Mouse (Mus musculus) liver, embryonic 15.5 days (tissue): Measurements from ENCODE around the gene Cyb5d1. TPM values are rescaled to one million over a fixed set of nuclear protein-coding genes. Genes with fewer than 3 reads are reported as not detected.
A peak's percentile ranks its signal among the peaks of the same experiment; 100 is the strongest.

ENCODE experiments used
- ATAC-seq: fragments of 200-750 bp; cut with Nextera tagmentation; 2 replicates; pipeline ENCODE4 v1.8.0; 2017; ENCODE audit warnings: moderate number of reproducible peaks, mild to moderate bottlenecking, moderate library complexity; ENCODE audit not compliant: insufficient read depth
- H3K27ac ChIP-seq: fragments of 300-500 bp; sonication (generic); replicated peaks from 2 replicates; pipeline ENCODE4 v1.5.1; 2015; ENCODE audit warnings: mild to moderate bottlenecking, inconsistent platforms
- H3K27me3 ChIP-seq: fragments of 300-500 bp; sonication (generic); 2 replicates; pipeline ENCODE4 v1.6.1; 2015; ENCODE audit warnings: mild to moderate bottlenecking, inconsistent platforms
- H3K36me3 ChIP-seq: fragments of 300-500 bp; sonication (generic); replicated peaks from 2 replicates; pipeline ENCODE4 v1.6.1; 2015; ENCODE audit warnings: moderate library complexity, mild to moderate bottlenecking, inconsistent platforms
- H3K4me1 ChIP-seq: fragments of 300-500 bp; sonication (generic); replicated peaks from 2 replicates; pipeline ENCODE4 v1.6.1; 2015; ENCODE audit warnings: inconsistent platforms
- H3K4me2 ChIP-seq: fragments of 300-500 bp; sonication (generic); 2 replicates; pipeline ENCODE4 v1.6.1; 2015; ENCODE audit warnings: moderate library complexity, mild to moderate bottlenecking, inconsistent platforms
- H3K4me3 ChIP-seq: fragments of 300-500 bp; sonication (generic); replicated peaks from 2 replicates; pipeline ENCODE4 v1.5.1; 2015; ENCODE audit warnings: mild to moderate bottlenecking, inconsistent platforms
- H3K9ac ChIP-seq: fragments of 300-500 bp; sonication (generic); 2 replicates; pipeline ENCODE4 v1.6.1; 2015; ENCODE audit warnings: moderate library complexity, mild to moderate bottlenecking, inconsistent platforms
- H3K9me3 ChIP-seq: fragments of 300-500 bp; sonication (generic); replicated peaks from 2 replicates; pipeline ENCODE4 v1.6.1; 2016; ENCODE audit warnings: inconsistent platforms
- WGBS: fragments of 180-500 bp; shearing (Covaris S2); methylation state at CpG from one replicate; pipeline ENCODE4 v1.1.7; 2015; ENCODE audit warnings: mixed read lengths; ENCODE audit not compliant: insufficient replicate concordance; 5-methylcytosine and 5-hydroxymethylcytosine counted together
- polyA plus RNA-seq: library from polyadenylated mRNA; unstranded; fragments of >200 nt; fragmentation: Nextera tagmentation; extraction: Ambion mirVana; gene quantifications from 2 replicates; pipeline ENCODE4 v1.2.1, GENCODE M21; 2015

Gene Cyb5d1
- polyA plus RNA-seq, 1 experiment from 2014 or later = 9.6 TPM

- Histone ChIP-seq H3K36me3 (no peaks in the 10 kb centered on the region), H3K27ac (no peak overlapping the region), H3K9ac (no peak overlapping the region), H3K4me1 (peaks cover 51% of the 10 kb centered on the region), H3K4me3 (no peak overlapping the region), H3K4me2 (no peak overlapping the region), H3K27me3 (peaks cover 50% of the 10 kb centered on the region), H3K9me3 (no peaks in the 10 kb centered on the region)
- ATAC-seq = no peak
- 67% methylated on average over 10 of the region's 10 CpGs for WGBS
Measured at GRCm38 (mm10) chr11:69422842-69423241, 27.4 kb upstream of the Cyb5d1 start.

GRCm38 (mm10) chr11:69421131-69421977 is 25.9 kb upstream of the Cyb5d1 start:
- no peaks in the 10 kb centered on the region for H3K36me3 ChIP-seq
- ATAC-seq = no peak
- 27% methylated on average over 25 of the region's 25 CpGs for WGBS
- no peaks in the 10 kb centered on the region for H3K9me3 ChIP-seq
- H3K9ac ChIP-seq = no peak overlapping the region
- peak overlapping the region; percentile 100 for H3K4me2 ChIP-seq
- H3K27me3 ChIP-seq = peaks cover 63% of the 10 kb centered on the region
- H3K4me1 ChIP-seq = peaks cover 61% of the 10 kb centered on the region
- H3K27ac ChIP-seq = no peak overlapping the region
- H3K4me3 ChIP-seq = no peak overlapping the region

GRCm38 (mm10) chr11:69420554-69421000 is 25.1 kb upstream of the Cyb5d1 start:
- peaks cover 61% of the 10 kb centered on the region for H3K4me1 ChIP-seq
- 0 out of 2 replicates have a peak overlapping the region, but pooled peaks have one; percentile 2 for H3K9ac ChIP-seq
- peak overlapping the region; percentile 56 for H3K4me3 ChIP-seq
- ATAC-seq = no peak
- H3K36me3 ChIP-seq = no peaks in the 10 kb centered on the region
- 13% methylated on average over 10 of the region's 10 CpGs for WGBS
- no peaks in the 10 kb centered on the region for H3K9me3 ChIP-seq
- H3K27me3 ChIP-seq = peaks cover 67% of the 10 kb centered on the region
- no peak overlapping the region for H3K27ac ChIP-seq
- peak overlapping the region; percentile 100 for H3K4me2 ChIP-seq

GRCm38 (mm10) chr11:69419813-69420553 is 24.6 kb upstream of the Cyb5d1 start:
- Histone ChIP-seq H3K4me1 (peaks cover 67% of the 10 kb centered on the region), H3K27me3 (peaks cover 73% of the 10 kb centered on the region), H3K9ac (peak overlapping the region; percentile 35; the same call in 1 of the 2 replicates), H3K4me2 (peak overlapping the region; percentile 100), H3K27ac (peak overlapping the region; percentile 69), H3K36me3 (no peaks in the 10 kb centered on the region), H3K4me3 (peak overlapping the region; percentile 56), H3K9me3 (no peaks in the 10 kb centered on the region)
- WGBS = 1% methylated on average over 31 of the region's 31 CpGs
- peak; percentile 39 for ATAC-seq

GRCm38 (mm10) chr11:69419443-69419812 is 24.0 kb upstream of the Cyb5d1 start:
- Histone ChIP-seq H3K27me3 (peaks cover 75% of the 10 kb centered on the region), H3K4me1 (peaks cover 73% of the 10 kb centered on the region), H3K9ac (peak overlapping the region; percentile 35; the same call in 1 of the 2 replicates), H3K4me2 (peak overlapping the region; percentile 100), H3K9me3 (no peaks in the 10 kb centered on the region), H3K4me3 (peak overlapping the region; percentile 56), H3K36me3 (no peaks in the 10 kb centered on the region), H3K27ac (peak overlapping the region; percentile 69)
- ATAC-seq = no peak
- under 1% methylated on average over 19 of the region's 19 CpGs for WGBS

GRCm38 (mm10) chr11:69418481-69419442 is 23.3 kb upstream of the Cyb5d1 start:
- Histone ChIP-seq H3K9ac (peak overlapping the region; percentile 49; the same call in 1 of the 2 replicates), H3K36me3 (no peaks in the 10 kb centered on the region), H3K4me1 (peaks cover 75% of the 10 kb centered on the region), H3K9me3 (no peaks in the 10 kb centered on the region), H3K27me3 (peaks cover 75% of the 10 kb centered on the region), H3K27ac (peak overlapping the region; percentile 82), H3K4me2 (peak overlapping the region; percentile 100), H3K4me3 (peak overlapping the region; percentile 56)
- ATAC-seq = peak; percentile 78
- under 1% methylated on average over 44 of the region's 45 CpGs for whole genome bisulfite sequencing

GRCm38 (mm10) chr11:69417449-69418384 is 22.3 kb upstream of the Cyb5d1 start:
- Histone ChIP-seq H3K4me1 (peaks cover 85% of the 10 kb centered on the region), H3K36me3 (no peaks in the 10 kb centered on the region), H3K27me3 (peaks cover 71% of the 10 kb centered on the region), H3K4me2 (peak overlapping the region; percentile 100), H3K9me3 (no peaks in the 10 kb centered on the region), H3K4me3 (peak overlapping the region; percentile 56), H3K9ac (peak overlapping the region; percentile 49; the same call in 1 of the 2 replicates), H3K27ac (peak overlapping the region; percentile 82)
- ATAC-seq = peak; percentile 24
- under 1% methylated on average over 39 of the region's 39 CpGs for WGBS

GRCm38 (mm10) chr11:69416921-69417448 is 21.6 kb upstream of the Cyb5d1 start:
- peak overlapping the region; percentile 100 for H3K4me2 ChIP-seq
- no peaks in the 10 kb centered on the region for H3K9me3 ChIP-seq
- H3K9ac ChIP-seq = no peak overlapping the region
- no peak for ATAC-seq
- H3K27ac ChIP-seq = peak overlapping the region; percentile 82
- H3K27me3 ChIP-seq = peaks cover 64% of the 10 kb centered on the region
- peaks cover 93% of the 10 kb centered on the region for H3K4me1 ChIP-seq
- WGBS = 24% methylated on average over 8 of the region's 8 CpGs
- peak overlapping the region; percentile 56 for H3K4me3 ChIP-seq
- H3K36me3 ChIP-seq = no peaks in the 10 kb centered on the region

- peaks cover 59% of the 10 kb centered on the region for H3K27me3 ChIP-seq
- peak overlapping the region; percentile 100 for H3K4me2 ChIP-seq
- no peak for ATAC-seq
- no peak overlapping the region for H3K9ac ChIP-seq
- peaks cover 96% of the 10 kb centered on the region for H3K4me1 ChIP-seq
- WGBS = 6% methylated on average over 4 of the region's 4 CpGs
- H3K4me3 ChIP-seq = peak overlapping the region; percentile 56
- H3K9me3 ChIP-seq = no peaks in the 10 kb centered on the region
- H3K36me3 ChIP-seq = no peaks in the 10 kb centered on the region
- H3K27ac ChIP-seq = peak overlapping the region; percentile 79; the same call in 1 of the 2 replicates
Measured at GRCm38 (mm10) chr11:69416509-69416908, 21.1 kb upstream of the Cyb5d1 start.
